Mouse (Mus musculus): ENCODE results near the gene Adgrg1. TPM values are rescaled to one million over a fixed set of nuclear protein-coding genes. Genes with fewer than 3 reads are reported as not detected.

Adgrg1 gene
- polyA plus RNA-seq (2015; fragmentation: Nextera tagmentation; extraction: Ambion mirVana), result 34.0 and 35.4 TPM in 2 replicates

- WGBS (ENCODE audit: insufficient replicate concordance), result 44% methylated on average over 7 of the region's 7 CpGs
- Histone ChIP-seq H3K4me3 (ENCODE audit: low read depth, low read length) (no peak within 1 kb of the TSS), H3K36me3 (replicated peaks; ENCODE audit: insufficient read depth, low read length) (no peaks in the 10 kb centered on the region), H3K9ac (replicated peaks) (peak within 1 kb of the TSS; percentile 22; the same call in 1 of the 2 replicates), H3K4me1 (ENCODE audit: insufficient read depth) (peaks cover 53% of the 10 kb centered on the region), H3K4me2 (ENCODE audit: low read depth, low read length) (peak within 1 kb of the TSS; percentile 49), H3K9me3 (ENCODE audit: low read length) (no peaks in the 10 kb centered on the region), H3K27me3 (ENCODE audit: insufficient read depth, low read length) (no peaks in the 10 kb centered on the region), H3K27ac (ENCODE audit: low read depth) (peak within 1 kb of the TSS; percentile 77)
- ATAC-seq (peak; percentile 83), DNase-seq (peak; percentile 55)
- TF ChIP-seq CTCF (IDR thresholded peaks at IDR 0.05; ENCODE audit: low read depth), result 0 out of 2 replicates have a peak, but pooled peaks have one; percentile 14
- no peak for TF ChIP-seq EP300 (IDR thresholded peaks at IDR 0.05; ENCODE audit: low read depth)
Measured at GRCm38 (mm10) chr8:94974467-94975165, at the start of gene Adgrg1. Adgrg1 (plus strand) TSS chr8:94974751.

GRCm38 (mm10) chr8:94928227-94928626 is 46.3 kb upstream of the Adgrg1 start:
- ATAC-seq, result no peak
- DNase-seq, result no peak
- Histone ChIP-seq H3K27ac (ENCODE audit: low read depth) (no peak overlapping the region), H3K4me3 (ENCODE audit: low read depth, low read length) (no peak overlapping the region), H3K36me3 (replicated peaks; ENCODE audit: insufficient read depth, low read length) (no peaks in the 10 kb centered on the region), H3K9me3 (ENCODE audit: low read length) (no peaks in the 10 kb centered on the region), H3K4me1 (ENCODE audit: insufficient read depth) (peaks cover under 1% of the 10 kb centered on the region; the same call in 1 of the 2 replicates), H3K9ac (replicated peaks) (no peak overlapping the region), H3K27me3 (ENCODE audit: insufficient read depth, low read length) (no peaks in the 10 kb centered on the region), H3K4me2 (ENCODE audit: low read depth, low read length) (no peak overlapping the region)
- 55% methylated on average over 3 of the region's 3 CpGs for WGBS (ENCODE audit: insufficient replicate concordance)
- no peak for TF ChIP-seq EP300 (IDR thresholded peaks at IDR 0.05; ENCODE audit: low read depth)
- no peak for TF ChIP-seq CTCF (IDR thresholded peaks at IDR 0.05; ENCODE audit: low read depth)

GRCm38 (mm10) chr8:94933918-94934317 is 40.6 kb upstream of the Adgrg1 start:
- H3K4me2 ChIP-seq (ENCODE audit: low read depth, low read length), result no peak overlapping the region
- TF ChIP-seq EP300 (IDR thresholded peaks at IDR 0.05; ENCODE audit: low read depth) (no peak), CTCF (IDR thresholded peaks at IDR 0.05; ENCODE audit: low read depth) (no peak)
- no peaks in the 10 kb centered on the region for H3K9me3 ChIP-seq (ENCODE audit: low read length)
- DNase-seq, result no peak
- H3K36me3 ChIP-seq (replicated peaks; ENCODE audit: insufficient read depth, low read length), result no peaks in the 10 kb centered on the region
- H3K27ac ChIP-seq (ENCODE audit: low read depth), result no peak overlapping the region
- H3K9ac ChIP-seq (replicated peaks), result no peak overlapping the region
- H3K4me3 ChIP-seq (ENCODE audit: low read depth, low read length), result no peak overlapping the region
- WGBS (ENCODE audit: insufficient replicate concordance), result 40% methylated on average over 5 of the region's 5 CpGs
- H3K4me1 ChIP-seq (ENCODE audit: insufficient read depth), result no peaks in the 10 kb centered on the region
- no peaks in the 10 kb centered on the region for H3K27me3 ChIP-seq (ENCODE audit: insufficient read depth, low read length)
- ATAC-seq, result no peak

DNA sequence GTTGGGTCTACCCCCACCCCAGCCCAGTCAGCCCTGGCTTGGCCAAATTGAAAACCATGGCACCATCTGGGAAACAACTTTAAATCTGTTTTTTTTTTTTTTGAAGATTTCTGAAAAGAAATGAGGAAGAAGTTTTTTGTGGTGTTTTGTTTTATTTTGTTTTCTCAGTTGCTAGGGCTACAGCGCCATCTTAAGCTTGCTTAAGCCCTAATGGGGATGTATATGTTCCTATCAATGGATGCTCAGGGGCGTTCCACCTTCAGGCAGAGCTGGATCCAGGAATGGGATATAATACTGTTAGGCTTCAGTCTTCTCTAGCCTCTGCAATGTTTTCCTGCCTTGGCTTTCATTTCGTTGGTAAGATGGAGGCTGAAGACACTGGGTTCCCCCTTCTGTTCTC is 39.4 kb upstream of the Adgrg1 start:
- no peak overlapping the region for H3K4me3 ChIP-seq (ENCODE audit: low read depth, low read length)
- H3K27ac ChIP-seq (ENCODE audit: low read depth), result no peak overlapping the region
- no peaks in the 10 kb centered on the region for H3K9me3 ChIP-seq (ENCODE audit: low read length)
- DNase-seq (no peak), ATAC-seq (no peak)
- no peaks in the 10 kb centered on the region for H3K27me3 ChIP-seq (ENCODE audit: insufficient read depth, low read length)
- H3K9ac ChIP-seq (replicated peaks), result no peak overlapping the region
- H3K4me1 ChIP-seq (ENCODE audit: insufficient read depth), result no peaks in the 10 kb centered on the region
- WGBS (ENCODE audit: insufficient replicate concordance), result 68% methylated on average over 3 of the region's 3 CpGs
- no peak overlapping the region for H3K4me2 ChIP-seq (ENCODE audit: low read depth, low read length)
- no peaks in the 10 kb centered on the region for H3K36me3 ChIP-seq (replicated peaks; ENCODE audit: insufficient read depth, low read length)
- no peak for TF ChIP-seq CTCF (IDR thresholded peaks at IDR 0.05; ENCODE audit: low read depth)
- TF ChIP-seq EP300 (IDR thresholded peaks at IDR 0.05; ENCODE audit: low read depth), result no peak

DNA sequence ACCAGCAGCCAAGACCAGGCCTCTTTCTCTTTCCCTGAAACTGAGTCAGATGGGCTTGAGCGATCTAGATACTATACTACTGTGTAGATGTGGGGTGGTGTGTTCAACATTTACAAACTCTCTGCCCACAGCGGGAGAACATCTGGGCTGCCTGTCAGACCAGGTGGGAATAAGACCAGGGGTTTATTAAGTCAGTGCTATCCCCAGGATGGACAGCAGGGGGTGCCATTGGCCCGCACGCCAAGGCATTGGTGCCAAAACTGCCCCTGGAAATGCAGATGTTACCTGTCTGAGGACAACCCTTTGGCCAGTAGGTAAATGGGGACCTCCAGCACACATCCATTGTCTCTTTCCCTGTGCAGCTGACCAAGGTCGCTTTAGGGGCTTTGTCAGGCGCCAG is 32.0 kb upstream of the Adgrg1 start:
- no peak overlapping the region for H3K9ac ChIP-seq (replicated peaks)
- H3K4me2 ChIP-seq (ENCODE audit: low read depth, low read length), result no peak overlapping the region
- no peak overlapping the region for H3K27ac ChIP-seq (ENCODE audit: low read depth)
- TF ChIP-seq CTCF (IDR thresholded peaks at IDR 0.05; ENCODE audit: low read depth) (peak; percentile 97), EP300 (IDR thresholded peaks at IDR 0.05; ENCODE audit: low read depth) (no peak)
- WGBS (ENCODE audit: insufficient replicate concordance), result 18% methylated on average over 6 of the region's 6 CpGs
- no peaks in the 10 kb centered on the region for H3K36me3 ChIP-seq (replicated peaks; ENCODE audit: insufficient read depth, low read length)
- peaks cover 4% of the 10 kb centered on the region; the same call in 1 of the 2 replicates for H3K27me3 ChIP-seq (ENCODE audit: insufficient read depth, low read length)
- H3K4me3 ChIP-seq (ENCODE audit: low read depth, low read length), result no peak overlapping the region
- DNase-seq, result peak; percentile 85
- H3K9me3 ChIP-seq (ENCODE audit: low read length), result no peaks in the 10 kb centered on the region
- ATAC-seq, result peak; percentile 27; the same call in 1 of the 2 replicates
- H3K4me1 ChIP-seq (ENCODE audit: insufficient read depth), result no peaks in the 10 kb centered on the region

DNA sequence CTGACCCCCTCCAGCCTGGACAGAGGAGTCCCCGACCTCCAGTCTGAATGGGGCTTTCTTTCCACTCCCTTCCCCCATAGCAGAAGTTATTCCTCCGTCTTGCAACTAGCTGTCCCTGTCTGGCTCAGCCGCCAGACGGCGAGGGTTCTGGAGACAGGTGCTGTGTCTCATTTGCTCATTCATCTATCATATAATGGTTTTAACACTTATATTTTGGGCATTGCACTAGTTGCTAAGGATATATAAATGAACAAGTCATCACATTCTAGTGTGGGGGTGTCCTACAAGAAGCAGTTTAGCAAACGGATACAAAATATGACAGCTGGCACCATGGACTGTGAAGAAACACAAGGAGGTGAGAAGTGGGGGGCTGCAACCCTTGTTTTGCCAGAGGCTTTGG is 29.4 kb upstream of the Adgrg1 start:
- WGBS (ENCODE audit: insufficient replicate concordance), result 68% methylated on average over 6 of the region's 6 CpGs
- Histone ChIP-seq H3K36me3 (replicated peaks; ENCODE audit: insufficient read depth, low read length) (no peaks in the 10 kb centered on the region), H3K4me2 (ENCODE audit: low read depth, low read length) (no peak overlapping the region), H3K4me3 (ENCODE audit: low read depth, low read length) (no peak overlapping the region), H3K4me1 (ENCODE audit: insufficient read depth) (no peaks in the 10 kb centered on the region), H3K9me3 (ENCODE audit: low read length) (no peaks in the 10 kb centered on the region), H3K9ac (replicated peaks) (no peak overlapping the region), H3K27ac (ENCODE audit: low read depth) (no peak overlapping the region), H3K27me3 (ENCODE audit: insufficient read depth, low read length) (peaks cover 4% of the 10 kb centered on the region; the same call in 1 of the 2 replicates)
- no peak for DNase-seq
- TF ChIP-seq CTCF (IDR thresholded peaks at IDR 0.05; ENCODE audit: low read depth), result no peak
- no peak for TF ChIP-seq EP300 (IDR thresholded peaks at IDR 0.05; ENCODE audit: low read depth)
- no peak for ATAC-seq

Data from liver, postnatal 0 days (tissue).